Mouse (Mus musculus): ENCODE measurements at regions not wholly inside any gene's neighbourhood (a gene's known extent, or its start where the extent isn't known, plus 50 kb on each side); places are given as distances from the start of the nearest gene placed in this dataset.

DNA sequence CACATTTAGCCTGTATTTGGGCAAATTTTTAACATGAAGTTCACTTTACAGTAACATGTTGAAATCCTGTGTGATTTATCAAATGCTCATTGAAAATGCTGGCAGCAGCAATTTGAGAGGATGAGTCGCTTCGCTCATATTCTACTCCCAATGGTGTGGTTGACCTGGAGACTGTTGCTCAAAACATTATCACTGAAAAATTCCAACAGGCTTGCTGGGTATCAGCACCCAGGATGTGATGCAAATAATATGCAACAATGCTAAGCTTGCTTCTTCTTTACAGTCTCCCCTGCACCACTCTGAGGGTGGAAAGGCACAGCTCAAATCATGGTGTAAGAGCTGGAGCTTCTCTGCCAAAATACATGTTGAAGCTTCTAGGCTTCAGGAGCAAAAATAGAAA is 321.6 kb upstream of the Slc35b3 start:
- DNase-seq: no peak
- no peaks in the 10 kb centered on the region for H3K27me3 ChIP-seq (ENCODE audit: control insufficient read depth, insufficient read depth, low read length)
- H3K27ac ChIP-seq (replicated peaks; ENCODE audit: low read depth, low read length): no peak overlapping the region
- no peak overlapping the region for H3K4me3 ChIP-seq (replicated peaks; ENCODE audit: low read depth, low read length)
- no peak overlapping the region for H3K9ac ChIP-seq (replicated peaks; ENCODE audit: low read length)
- H3K4me1 ChIP-seq (ENCODE audit: control insufficient read depth, insufficient read depth, low read length): no peaks in the 10 kb centered on the region
- WGBS: 99% methylated on average over 2 of the region's 2 CpGs
- no peaks in the 10 kb centered on the region for H3K36me3 ChIP-seq (ENCODE audit: control insufficient read depth, insufficient read depth, low read length)
- H3K4me2 ChIP-seq (ENCODE audit: low read length): no peak overlapping the region
- no peak for ATAC-seq (ENCODE audit: low FRiP score, low TSS enrichment)
- H3K9me3 ChIP-seq (ENCODE audit: control insufficient read depth, low read length): no peaks in the 10 kb centered on the region

DNA sequence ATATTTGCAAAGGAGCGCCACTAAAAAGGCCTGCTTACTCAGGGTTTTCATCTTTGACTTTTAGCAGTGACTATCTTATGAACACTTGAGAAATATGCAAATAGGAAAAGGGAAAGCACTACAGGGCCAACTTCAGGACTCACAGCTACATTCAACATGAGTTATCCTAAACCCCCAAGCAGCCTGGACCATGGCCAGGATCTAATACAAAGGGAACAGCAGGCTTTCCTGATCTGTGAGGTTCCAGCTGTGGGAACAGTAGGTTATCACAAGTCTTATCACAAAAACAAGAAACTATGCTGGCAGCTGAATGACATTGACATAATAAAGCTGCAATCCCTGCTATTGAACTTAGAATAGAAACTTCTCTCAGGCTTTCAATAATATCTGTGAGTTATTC is 317.4 kb upstream of the Slc35b3 start:
- no peaks in the 10 kb centered on the region for H3K9me3 ChIP-seq (ENCODE audit: control insufficient read depth, low read length)
- H3K4me2 ChIP-seq (ENCODE audit: low read length): no peak overlapping the region
- DNase-seq (no peak), ATAC-seq (ENCODE audit: low FRiP score, low TSS enrichment) (no peak)
- no peaks in the 10 kb centered on the region for H3K27me3 ChIP-seq (ENCODE audit: control insufficient read depth, insufficient read depth, low read length)
- WGBS: 92% methylated on average over 1 of the region's 1 CpGs
- no peak overlapping the region for H3K4me3 ChIP-seq (replicated peaks; ENCODE audit: low read depth, low read length)
- H3K9ac ChIP-seq (replicated peaks; ENCODE audit: low read length): no peak overlapping the region
- H3K27ac ChIP-seq (replicated peaks; ENCODE audit: low read depth, low read length): no peak overlapping the region
- no peaks in the 10 kb centered on the region for H3K4me1 ChIP-seq (ENCODE audit: control insufficient read depth, insufficient read depth, low read length)
- H3K36me3 ChIP-seq (ENCODE audit: control insufficient read depth, insufficient read depth, low read length): no peaks in the 10 kb centered on the region

- no peak for ATAC-seq (ENCODE audit: low FRiP score, low TSS enrichment)
- no peak overlapping the region for H3K27ac ChIP-seq (replicated peaks; ENCODE audit: low read depth, low read length)
- DNase-seq: no peak
- H3K4me3 ChIP-seq (replicated peaks; ENCODE audit: low read depth, low read length): no peak overlapping the region
- H3K36me3 ChIP-seq (ENCODE audit: control insufficient read depth, insufficient read depth, low read length): no peaks in the 10 kb centered on the region
- no peaks in the 10 kb centered on the region for H3K27me3 ChIP-seq (ENCODE audit: control insufficient read depth, insufficient read depth, low read length)
- H3K4me2 ChIP-seq (ENCODE audit: low read length): no peak overlapping the region
- H3K9me3 ChIP-seq (ENCODE audit: control insufficient read depth, low read length): no peaks in the 10 kb centered on the region
- H3K4me1 ChIP-seq (ENCODE audit: control insufficient read depth, insufficient read depth, low read length): no peaks in the 10 kb centered on the region
- 28% methylated on average over 5 of the region's 5 CpGs for WGBS
- H3K9ac ChIP-seq (replicated peaks; ENCODE audit: low read length): no peak overlapping the region
Measured at GRCm38 (mm10) chr13:39266024-39266423, 305.3 kb upstream of the Slc35b3 start.

DNA sequence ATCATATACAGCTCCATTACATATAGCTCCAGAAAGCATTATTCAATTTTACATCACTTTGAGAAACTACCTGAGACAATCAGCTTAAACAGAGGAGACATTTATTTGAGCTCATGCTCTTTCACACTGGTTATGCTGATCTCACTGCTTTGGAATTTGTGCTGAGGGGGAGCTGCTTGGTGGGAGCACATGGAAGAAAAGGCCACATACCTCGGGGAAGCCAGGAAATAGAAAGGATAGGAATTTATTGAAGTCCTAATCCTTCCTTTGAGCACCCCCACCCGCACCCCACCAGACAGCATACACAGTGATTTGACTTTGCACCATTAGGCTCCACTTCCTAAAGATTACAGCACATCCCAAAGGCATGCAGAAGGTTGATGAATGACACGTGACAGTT is 296.0 kb upstream of the Slc35b3 start:
- no peaks in the 10 kb centered on the region for H3K9me3 ChIP-seq (ENCODE audit: control insufficient read depth, low read length)
- no peaks in the 10 kb centered on the region for H3K4me1 ChIP-seq (ENCODE audit: control insufficient read depth, insufficient read depth, low read length)
- H3K27me3 ChIP-seq (ENCODE audit: control insufficient read depth, insufficient read depth, low read length): no peaks in the 10 kb centered on the region
- ATAC-seq (ENCODE audit: low FRiP score, low TSS enrichment): no peak
- no peak overlapping the region for H3K4me2 ChIP-seq (ENCODE audit: low read length)
- H3K36me3 ChIP-seq (ENCODE audit: control insufficient read depth, insufficient read depth, low read length): no peaks in the 10 kb centered on the region
- H3K4me3 ChIP-seq (replicated peaks; ENCODE audit: low read depth, low read length): no peak overlapping the region
- H3K9ac ChIP-seq (replicated peaks; ENCODE audit: low read length): no peak overlapping the region
- 38% methylated on average over 3 of the region's 3 CpGs for WGBS
- no peak overlapping the region for H3K27ac ChIP-seq (replicated peaks; ENCODE audit: low read depth, low read length)
- no peak for DNase-seq

DNA sequence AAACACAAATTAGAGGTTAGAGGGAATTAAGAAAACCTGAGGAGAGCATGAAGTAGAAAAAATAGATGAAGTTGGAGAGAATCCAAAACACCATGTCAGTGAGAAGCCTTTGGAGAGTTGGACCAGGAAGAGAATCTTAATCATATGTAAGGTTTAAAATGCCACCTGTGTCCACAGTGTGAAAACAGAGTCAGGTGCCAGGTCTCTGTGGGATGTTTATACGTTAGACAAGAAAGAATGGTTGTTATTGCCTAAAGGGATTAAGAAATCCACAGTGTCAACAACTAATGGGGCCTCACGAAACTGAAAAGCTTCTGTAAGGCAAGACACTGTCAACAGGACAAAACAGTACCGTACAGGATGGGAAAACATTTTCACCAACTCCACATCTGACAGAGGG is 294.7 kb upstream of the Slc35b3 start:
- Histone ChIP-seq H3K4me1 (ENCODE audit: control insufficient read depth, insufficient read depth, low read length) (no peaks in the 10 kb centered on the region), H3K9ac (replicated peaks; ENCODE audit: low read length) (no peak overlapping the region), H3K9me3 (ENCODE audit: control insufficient read depth, low read length) (no peaks in the 10 kb centered on the region), H3K4me2 (ENCODE audit: low read length) (no peak overlapping the region), H3K36me3 (ENCODE audit: control insufficient read depth, insufficient read depth, low read length) (no peaks in the 10 kb centered on the region), H3K27ac (replicated peaks; ENCODE audit: low read depth, low read length) (no peak overlapping the region), H3K27me3 (ENCODE audit: control insufficient read depth, insufficient read depth, low read length) (no peaks in the 10 kb centered on the region), H3K4me3 (replicated peaks; ENCODE audit: low read depth, low read length) (no peak overlapping the region)
- DNase-seq: no peak
- 66% methylated on average over 3 of the region's 3 CpGs for WGBS
- no peak for ATAC-seq (ENCODE audit: low FRiP score, low TSS enrichment)

GRCm38 (mm10) chr13:39252591-39252990 is 291.9 kb upstream of the Slc35b3 start:
- ATAC-seq (ENCODE audit: low FRiP score, low TSS enrichment) (no peak), DNase-seq (no peak)
- Histone ChIP-seq H3K36me3 (ENCODE audit: control insufficient read depth, insufficient read depth, low read length) (no peaks in the 10 kb centered on the region), H3K9me3 (ENCODE audit: control insufficient read depth, low read length) (no peaks in the 10 kb centered on the region), H3K4me1 (ENCODE audit: control insufficient read depth, insufficient read depth, low read length) (no peaks in the 10 kb centered on the region), H3K27me3 (ENCODE audit: control insufficient read depth, insufficient read depth, low read length) (no peaks in the 10 kb centered on the region), H3K9ac (replicated peaks; ENCODE audit: low read length) (no peak overlapping the region), H3K27ac (replicated peaks; ENCODE audit: low read depth, low read length) (no peak overlapping the region), H3K4me3 (replicated peaks; ENCODE audit: low read depth, low read length) (no peak overlapping the region), H3K4me2 (ENCODE audit: low read length) (no peak overlapping the region)
- 93% methylated on average over 3 of the region's 3 CpGs for WGBS

GRCm38 (mm10) chr13:39250096-39250495 is 289.4 kb upstream of the Slc35b3 start:
- Histone ChIP-seq H3K27ac (replicated peaks; ENCODE audit: low read depth, low read length) (no peak overlapping the region), H3K27me3 (ENCODE audit: control insufficient read depth, insufficient read depth, low read length) (no peaks in the 10 kb centered on the region), H3K4me3 (replicated peaks; ENCODE audit: low read depth, low read length) (no peak overlapping the region), H3K9me3 (ENCODE audit: control insufficient read depth, low read length) (no peaks in the 10 kb centered on the region), H3K9ac (replicated peaks; ENCODE audit: low read length) (no peak overlapping the region), H3K4me1 (ENCODE audit: control insufficient read depth, insufficient read depth, low read length) (no peaks in the 10 kb centered on the region), H3K36me3 (ENCODE audit: control insufficient read depth, insufficient read depth, low read length) (no peaks in the 10 kb centered on the region), H3K4me2 (ENCODE audit: low read length) (no peak overlapping the region)
- DNase-seq: no peak
- ATAC-seq (ENCODE audit: low FRiP score, low TSS enrichment): no peak
- 73% methylated on average over 4 of the region's 4 CpGs for WGBS

- no peak overlapping the region for H3K9ac ChIP-seq (replicated peaks; ENCODE audit: low read length)
- 74% methylated on average over 4 of the region's 4 CpGs for WGBS
Measured at GRCm38 (mm10) chr13:39226829-39227228, 266.2 kb upstream of the Slc35b3 start.

GRCm38 (mm10) chr13:39225651-39226050 is 265.0 kb upstream of the Slc35b3 start:
- H3K4me3 ChIP-seq (replicated peaks; ENCODE audit: low read depth, low read length): no peak overlapping the region
- no peak overlapping the region for H3K4me2 ChIP-seq (ENCODE audit: low read length)
- WGBS: 59% methylated on average over 6 of the region's 6 CpGs
- DNase-seq (no peak), ATAC-seq (ENCODE audit: low FRiP score, low TSS enrichment) (no peak)
- no peaks in the 10 kb centered on the region for H3K4me1 ChIP-seq (ENCODE audit: control insufficient read depth, insufficient read depth, low read length)
- no peaks in the 10 kb centered on the region for H3K36me3 ChIP-seq (ENCODE audit: control insufficient read depth, insufficient read depth, low read length)
- no peaks in the 10 kb centered on the region for H3K9me3 ChIP-seq (ENCODE audit: control insufficient read depth, low read length)
- no peaks in the 10 kb centered on the region for H3K27me3 ChIP-seq (ENCODE audit: control insufficient read depth, insufficient read depth, low read length)
- H3K27ac ChIP-seq (replicated peaks; ENCODE audit: low read depth, low read length): no peak overlapping the region
- no peak overlapping the region for H3K9ac ChIP-seq (replicated peaks; ENCODE audit: low read length)

More at GRCm38 (mm10) chr13:39226829-39227228, 266.2 kb upstream of the Slc35b3 start:
- Histone ChIP-seq H3K27ac (replicated peaks; ENCODE audit: low read depth, low read length) (no peak overlapping the region), H3K4me3 (replicated peaks; ENCODE audit: low read depth, low read length) (no peak overlapping the region), H3K4me2 (ENCODE audit: low read length) (no peak overlapping the region), H3K9me3 (ENCODE audit: control insufficient read depth, low read length) (no peaks in the 10 kb centered on the region), H3K27me3 (ENCODE audit: control insufficient read depth, insufficient read depth, low read length) (no peaks in the 10 kb centered on the region), H3K4me1 (ENCODE audit: control insufficient read depth, insufficient read depth, low read length) (no peaks in the 10 kb centered on the region), H3K36me3 (ENCODE audit: control insufficient read depth, insufficient read depth, low read length) (no peaks in the 10 kb centered on the region)
- ATAC-seq (ENCODE audit: low FRiP score, low TSS enrichment) (no peak), DNase-seq (no peak)

Measured in midbrain, embryonic 14.5 days (tissue).